Mouse (Mus musculus) adrenal gland, adult 18-20 months (tissue): ENCODE results near the gene Nsmce4a. TPM values are rescaled to one million over a fixed set of nuclear protein-coding genes. Genes with fewer than 3 reads are reported as not detected.
A peak's percentile ranks its signal among the peaks of the same experiment; 100 is the strongest.

Experiments used
- DNase-seq, 2 experiments: peaks; one replicate each; pipeline ENCODE4 v3.0.0; 2021 to 2022; ENCODE audit warnings: low spot score in 2 of 2
- total RNA-seq, 2 experiments: library from RNA; stranded (reverse); gene quantifications; 1 replicate in 1 of 2; 2 replicates in 1 of 2; pipeline ENCODE4 v1.2.3; 2021

The Nsmce4a gene
- total RNA-seq, 2 experiments from 2014 or later: 38.2 to 55.1 TPM

- no peak for DNase-seq
Observed at GRCm38 (mm10) chr7:130578607-130579006, 5.7 kb upstream of the Nsmce4a start.

DNA sequence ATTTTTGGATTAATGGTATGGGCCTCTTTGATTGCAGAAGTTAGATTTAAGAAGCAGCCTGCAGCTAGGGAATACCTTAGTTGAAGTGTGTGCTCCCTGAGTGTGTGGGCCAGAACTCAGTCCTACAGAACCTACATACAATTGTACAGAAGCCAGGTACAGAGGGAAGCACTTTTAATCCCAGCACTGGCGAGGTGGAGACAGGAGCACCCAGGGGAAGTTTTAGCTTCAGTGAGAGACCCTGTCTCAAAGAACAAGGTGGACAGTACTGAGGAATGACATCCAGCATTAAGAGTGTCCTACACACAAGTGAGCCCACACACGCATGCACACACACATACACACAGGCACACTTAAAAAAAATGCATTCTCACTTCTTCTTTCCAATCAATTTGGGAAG is 5.1 kb upstream of the Nsmce4a start:
- no peak for DNase-seq

DNA sequence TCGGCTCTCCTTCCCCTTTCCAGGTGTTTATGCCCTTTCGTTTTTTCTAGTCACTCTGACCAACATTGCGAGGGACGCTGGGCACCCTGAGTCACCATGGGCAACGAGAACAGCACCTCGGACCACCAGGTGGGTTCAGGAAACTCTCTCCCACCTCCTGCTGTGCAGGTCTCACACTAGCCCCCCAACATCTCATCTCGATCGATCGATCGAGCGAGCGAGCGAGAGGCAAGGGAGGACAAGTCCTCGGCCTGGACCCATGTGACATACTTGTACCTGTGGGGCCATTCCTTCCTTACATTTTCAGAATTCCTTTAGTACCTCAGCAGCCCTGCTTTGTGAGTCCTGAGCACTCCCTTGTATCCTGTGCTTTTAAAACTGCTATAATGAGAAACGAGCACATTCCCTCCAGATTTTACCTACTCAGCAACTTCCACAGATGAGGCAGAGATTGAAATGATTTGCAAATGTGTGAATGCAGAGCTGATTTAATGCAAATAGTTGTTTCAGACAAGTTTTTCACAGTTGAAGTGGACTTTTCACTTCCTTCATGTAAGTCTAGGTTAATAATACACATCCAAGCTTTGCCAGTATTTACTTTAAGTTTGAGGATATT is 4.6 kb upstream of the Nsmce4a start, which contains the start of gene Tacc2:
Gene Tacc2, plus strand, starts transcription at position 51 of the 616 bp plus-strand sequence.
- DNase-seq: no peak

GRCm38 (mm10) chr7:130576981-130577380 is 4.1 kb upstream of the Nsmce4a start:
- DNase-seq: no peak

DNA sequence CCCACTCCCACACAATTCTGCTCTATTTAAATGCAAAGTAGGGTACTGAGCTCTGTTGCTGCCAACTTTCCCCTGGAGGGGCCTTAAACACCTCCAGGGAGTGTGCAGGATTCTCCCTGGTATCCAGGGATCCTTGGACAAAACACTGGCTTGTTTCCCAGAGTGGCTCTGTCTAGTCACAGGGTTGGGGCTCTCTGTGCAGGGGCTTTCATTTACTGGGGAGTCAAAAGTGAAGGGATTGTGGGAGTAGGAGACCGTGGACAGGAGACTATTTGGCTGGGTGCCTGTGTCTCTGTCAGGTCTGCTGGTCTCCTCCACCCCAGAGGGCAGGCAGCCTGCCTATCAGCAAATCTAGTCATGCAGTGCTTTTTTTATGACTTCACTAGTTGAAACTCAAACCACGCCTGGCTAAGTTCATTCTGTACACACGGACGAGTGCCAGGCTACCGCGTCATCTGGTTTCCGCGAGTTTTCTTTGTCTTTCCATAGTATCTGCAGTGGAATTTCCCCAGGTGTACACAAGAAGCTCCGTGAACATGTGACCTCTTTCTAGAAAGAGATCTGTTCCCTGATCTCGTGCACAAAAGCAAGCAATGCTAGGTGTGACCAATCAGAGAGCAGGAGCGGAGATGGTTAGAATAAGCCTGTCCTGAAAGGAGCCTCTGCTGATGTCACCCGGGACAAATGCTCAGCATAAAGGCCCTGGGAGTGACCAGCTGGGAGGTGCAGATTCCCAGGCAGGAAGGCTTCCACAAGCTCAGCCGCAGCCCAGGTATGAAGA is 1.5 kb upstream of the Nsmce4a start:
- DNase-seq: no peak

DNA sequence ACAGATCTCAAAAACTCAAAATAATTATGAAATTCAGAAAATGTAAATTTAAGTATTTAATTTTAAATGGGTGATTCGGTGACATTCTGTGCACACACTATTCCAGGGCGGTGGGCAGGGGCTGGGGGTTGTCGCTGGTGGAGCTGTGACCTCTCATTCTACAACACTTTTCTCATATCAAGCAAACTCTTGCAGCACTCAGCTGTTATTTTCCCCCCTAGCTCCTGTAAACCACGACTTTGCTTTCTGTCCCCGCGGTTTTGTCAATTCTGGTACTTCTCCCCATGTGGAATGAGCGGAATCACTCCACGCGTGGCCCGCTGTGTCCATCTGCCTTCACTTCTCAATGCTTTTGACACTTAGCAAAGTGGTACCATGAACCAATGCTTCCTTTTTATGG is 828 bp upstream of the Nsmce4a start:
- no peak for DNase-seq

DNA sequence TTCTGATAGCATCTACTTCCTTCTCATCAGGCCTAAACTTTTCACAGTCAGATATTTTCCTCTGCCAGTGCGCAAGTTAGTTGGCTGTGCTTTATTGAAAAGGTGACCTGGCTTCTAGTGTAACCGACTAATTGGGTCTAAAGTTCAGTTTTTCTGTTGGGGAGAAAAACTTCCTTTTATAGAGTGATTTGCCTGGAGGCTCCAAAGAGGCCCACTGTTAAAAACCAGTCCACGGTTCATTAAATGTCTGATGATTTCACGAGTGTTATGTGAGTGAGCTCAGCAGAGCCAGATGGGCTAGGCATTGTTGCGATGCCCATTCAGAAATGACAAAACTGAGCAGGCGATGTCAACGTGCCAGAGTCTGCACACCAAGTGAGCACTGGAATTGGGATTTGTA is 2.4 kb downstream of the Nsmce4a start:
- DNase-seq: no peak

DNA sequence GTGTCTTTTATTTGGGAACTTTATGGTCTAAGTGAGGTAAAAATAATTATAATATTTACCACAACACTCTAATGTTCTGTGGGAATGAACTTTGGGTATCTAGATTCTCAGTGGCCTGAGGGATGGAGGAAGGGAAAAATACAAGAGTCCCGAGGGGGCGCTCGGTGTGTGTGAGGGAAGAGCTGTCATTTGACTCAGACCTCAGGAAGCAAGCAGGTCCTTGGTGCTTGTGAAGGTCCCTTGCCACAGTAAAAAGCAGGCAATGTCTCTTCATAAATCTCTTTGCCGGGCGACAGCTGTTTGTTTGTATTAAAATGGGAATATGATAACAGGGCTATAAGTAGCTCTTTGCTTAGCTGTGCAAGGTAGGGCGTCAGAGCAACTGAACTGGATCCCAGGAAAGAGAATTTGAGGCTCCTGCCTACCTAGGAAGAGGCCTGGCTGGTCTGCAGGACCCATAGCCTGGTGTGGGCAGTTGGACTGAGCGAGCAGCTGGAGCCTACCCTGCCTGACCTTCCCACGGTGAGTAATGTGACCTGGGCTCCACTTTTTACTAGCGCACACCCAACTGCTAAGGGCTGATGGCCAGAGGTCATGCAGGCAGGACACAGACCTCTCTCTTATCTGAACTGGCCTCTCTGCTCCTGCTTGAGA is 4.0 kb downstream of the Nsmce4a start:
- DNase-seq: peak in 1 of 2 experiments; percentile 40

DNA sequence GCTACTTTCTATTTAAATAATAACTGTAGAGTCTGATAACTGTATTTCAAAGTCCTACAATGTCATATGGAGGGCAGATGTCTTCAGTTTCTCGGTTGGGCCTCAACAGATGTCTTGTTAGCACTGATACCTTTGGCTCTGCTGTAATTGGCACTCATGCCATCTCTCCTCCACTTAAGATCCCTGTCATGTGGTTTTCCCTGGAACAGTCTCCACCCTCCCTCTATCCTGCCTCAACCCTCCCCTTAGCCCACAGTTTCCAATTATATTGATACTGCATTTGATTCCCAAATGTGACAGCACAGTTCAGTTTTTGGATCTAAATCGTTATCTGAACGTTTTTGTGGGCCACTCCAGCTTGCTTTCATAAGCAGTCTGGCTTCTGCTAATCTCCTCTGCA is 8.3 kb downstream of the Nsmce4a start:
- no peak for DNase-seq

- DNase-seq: no peak
Observed at GRCm38 (mm10) chr7:130563880-130564279, 9.0 kb downstream of the Nsmce4a start.

GRCm38 (mm10) chr7:130563276-130563675 is 9.6 kb downstream of the Nsmce4a start:
- no peak for DNase-seq

- DNase-seq: no peak
Observed at GRCm38 (mm10) chr7:130560933-130561332, 12.0 kb downstream of the Nsmce4a start.

- no peak for DNase-seq
Observed at GRCm38 (mm10) chr7:130558592-130558991, 14.3 kb downstream of the Nsmce4a start.

GRCm38 (mm10) chr7:130555597-130555996 is 17.3 kb downstream of the Nsmce4a start:
- DNase-seq: no peak

GRCm38 (mm10) chr7:130553321-130553720 is 19.6 kb downstream of the Nsmce4a start:
- no peak for DNase-seq

GRCm38 (mm10) chr7:130552780-130553179 is 20.1 kb downstream of the Nsmce4a start:
- no peak for DNase-seq

DNA sequence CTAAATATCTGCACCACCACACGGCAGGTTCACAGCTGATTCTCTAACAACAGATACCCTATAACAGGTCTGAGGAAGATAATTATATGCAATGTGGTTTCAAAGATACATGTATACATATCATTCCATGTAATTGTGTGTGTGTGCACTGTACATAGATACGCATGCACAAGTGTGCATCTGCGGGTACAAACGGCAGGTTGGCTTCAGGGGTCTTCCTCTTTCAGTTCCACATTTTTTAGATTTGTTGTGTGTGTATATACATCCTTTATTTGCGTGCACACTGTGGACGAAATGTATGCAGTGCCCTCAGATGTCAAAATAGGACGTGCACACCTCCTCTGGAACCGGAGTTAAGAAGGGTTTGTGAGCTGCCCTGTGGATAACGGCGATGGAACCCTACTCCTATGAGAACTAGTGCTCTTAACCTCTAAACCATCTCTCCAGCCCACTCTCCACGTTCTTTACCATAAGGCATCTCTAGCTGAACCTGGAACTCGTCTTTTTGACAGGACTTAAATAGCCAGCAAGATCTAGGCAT is 25.2 kb downstream of the Nsmce4a start:
- DNase-seq: no peak

GRCm38 (mm10) chr7:130546791-130547484 is 26.0 kb downstream of the Nsmce4a start:
- peak; percentile 89 to 96 for DNase-seq

- no peak for DNase-seq
Observed at GRCm38 (mm10) chr7:130546421-130546790, 26.5 kb downstream of the Nsmce4a start.

- DNase-seq: no peak
Observed at GRCm38 (mm10) chr7:130545893-130546292, 27.0 kb downstream of the Nsmce4a start.

- no peak for DNase-seq
Observed at GRCm38 (mm10) chr7:130545401-130545800, 27.5 kb downstream of the Nsmce4a start.
